Mouse (Mus musculus) WW6 (cell line): ENCODE measurements around the gene Fbxl12.
"Not testable (repeated sequence)": the region's sequence is repeated elsewhere in the genome, so short reads cannot be mapped to it uniquely, and the experiment has no call there.

Experiments
- DNase-seq: peaks from one replicate; pipeline ENCODE4 v3.0.0-alpha.2; 2013; ENCODE audit warnings: low read depth, low spot score

Fbxl12 gene

DNA sequence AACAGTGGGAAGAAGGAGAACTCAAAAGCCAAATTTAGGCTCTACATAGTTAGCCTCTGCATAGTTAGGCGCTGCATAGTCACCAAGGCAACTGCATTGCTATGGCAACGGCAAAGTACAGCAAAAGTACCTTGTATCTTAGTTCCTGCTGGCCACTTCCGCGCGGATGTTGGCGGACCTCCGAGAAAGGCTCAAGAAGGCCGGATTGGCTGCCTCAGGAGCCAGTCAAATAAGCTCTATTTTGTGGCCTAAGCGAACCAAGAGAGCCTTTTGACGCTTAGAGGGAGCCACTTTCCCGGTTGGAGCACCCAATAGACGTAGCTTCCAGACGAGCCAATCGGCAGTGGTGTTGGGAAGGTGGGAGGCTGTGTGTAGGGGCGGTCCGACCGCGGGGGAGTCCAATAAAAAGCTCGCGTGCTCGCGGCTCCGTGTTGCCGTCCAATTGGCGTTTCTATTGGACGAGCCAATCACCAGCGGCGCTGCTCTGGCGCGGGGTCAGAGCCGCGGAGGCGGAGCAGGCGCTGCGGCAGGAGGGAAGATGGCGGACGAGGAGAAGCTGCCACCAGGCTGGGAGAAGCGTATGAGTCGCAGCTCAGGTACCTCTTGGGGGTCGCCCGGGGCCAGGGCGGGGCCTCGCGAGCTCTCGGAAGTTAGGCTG is 7.2 kb upstream of the Fbxl12 start, which contains the start of gene Pin1:
TSS of gene Pin1 (plus strand) at position 494 of the 658 bp plus-strand sequence.
- DNase-seq, result peak; percentile 96

DNA sequence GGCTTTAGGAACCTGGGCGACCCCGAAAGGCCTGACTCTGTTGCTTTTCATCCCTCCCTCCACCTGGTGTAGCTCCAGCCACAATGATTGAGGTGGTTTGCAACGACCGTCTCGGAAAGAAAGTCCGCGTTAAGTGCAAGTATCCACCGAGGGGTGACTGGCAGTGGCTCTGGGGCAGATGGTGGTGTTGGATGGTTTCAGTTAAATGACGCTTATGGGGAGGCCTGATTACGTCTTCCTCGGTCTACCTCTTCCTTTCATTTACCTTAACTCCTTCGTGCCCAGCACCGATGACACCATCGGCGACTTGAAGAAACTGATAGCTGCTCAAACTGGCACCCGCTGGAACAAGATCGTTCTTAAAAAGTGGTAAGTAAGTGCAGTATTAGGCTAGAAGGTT is 554 bp upstream of the Fbxl12 start:
- no peak for DNase-seq

DNA sequence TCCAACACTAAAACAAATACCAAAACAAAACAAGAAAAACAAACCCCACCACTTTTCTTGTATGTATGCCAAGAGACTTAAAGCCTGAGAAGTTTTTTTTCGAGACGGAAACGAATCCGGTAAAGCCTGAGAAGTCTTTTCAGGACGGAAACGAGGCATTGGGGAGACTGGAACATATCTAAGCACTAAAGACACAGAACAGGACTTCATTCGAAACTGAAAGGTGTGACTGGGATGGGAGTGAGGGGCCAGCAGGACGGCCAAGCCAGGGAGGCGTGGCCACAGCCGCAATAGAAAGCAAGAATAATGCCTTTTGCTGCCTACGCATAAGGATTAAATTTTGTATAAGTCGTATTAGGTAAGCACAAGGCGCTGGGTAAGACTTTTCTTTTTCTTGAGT is 786 bp downstream of the Fbxl12 start:
- DNase-seq, result no peak

DNA sequence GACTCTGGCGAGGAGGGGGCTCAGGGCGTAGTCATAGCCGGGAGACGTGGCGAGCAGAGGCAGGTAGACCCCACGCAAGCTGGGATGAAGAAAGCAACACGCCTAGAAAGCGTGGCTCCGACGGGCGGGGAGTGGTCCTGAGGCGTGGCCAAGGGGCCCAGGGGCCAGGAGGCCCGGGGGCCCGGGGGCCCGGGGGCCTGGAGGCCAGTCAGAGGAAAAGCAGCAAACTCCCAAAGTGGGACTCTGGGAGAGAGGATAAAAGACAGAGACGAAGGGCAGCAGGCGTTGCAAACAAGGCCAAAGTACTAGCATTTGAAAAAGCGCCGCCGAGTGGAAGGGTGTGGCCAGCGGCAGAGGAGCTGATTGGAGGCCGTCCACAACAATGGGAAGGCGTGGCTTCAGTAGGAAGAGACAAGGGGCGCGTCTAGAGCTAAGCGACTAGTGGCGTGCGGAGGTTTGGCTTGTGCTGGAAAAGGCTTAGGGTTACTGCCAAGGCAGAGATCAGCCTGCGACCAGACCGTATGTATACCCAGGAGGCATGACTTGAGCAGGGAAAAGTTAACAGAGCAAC is 1.6 kb downstream of the Fbxl12 start:
- peak; percentile 78 for DNase-seq

DNA sequence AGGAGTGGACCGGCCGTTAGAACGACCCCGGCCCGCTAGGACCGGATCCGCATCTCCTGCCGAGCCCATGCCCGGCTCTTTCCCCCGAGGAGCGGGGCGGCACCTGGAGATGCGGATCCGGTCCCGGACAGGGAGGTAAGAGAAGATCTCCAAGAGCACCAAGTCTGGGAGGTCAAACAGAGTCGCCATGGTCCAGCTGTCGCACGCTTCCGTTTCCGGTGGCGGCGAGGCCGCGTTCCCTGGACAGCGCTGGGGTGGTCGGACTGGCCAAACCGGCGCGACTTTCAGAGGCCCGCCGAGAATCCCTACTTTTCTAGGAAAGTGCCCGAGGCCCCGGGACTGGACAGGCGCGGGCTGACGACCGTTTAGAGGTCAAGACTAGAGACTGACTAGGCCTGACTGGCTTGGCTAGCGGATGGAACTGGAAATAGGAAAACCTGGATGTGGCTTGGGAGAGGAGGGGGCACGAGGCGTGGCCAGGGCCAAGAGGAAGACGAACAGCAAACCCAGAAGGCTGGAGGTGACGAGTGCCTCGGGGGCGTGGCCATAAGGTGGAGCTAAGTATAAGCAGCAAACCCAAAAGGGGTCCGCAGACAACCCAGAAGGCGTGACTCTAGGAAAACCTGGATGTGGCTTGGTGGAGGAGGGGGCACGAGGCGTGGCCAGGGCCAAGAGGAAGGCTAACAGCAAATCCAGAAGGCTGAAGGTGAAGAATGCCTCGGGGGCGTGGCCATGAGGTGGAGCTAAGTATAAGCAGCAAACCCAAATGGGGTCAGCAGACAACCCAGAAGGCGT is 2.3 kb downstream of the Fbxl12 start, which contains the start of gene Ubl5:
TSS of gene Ubl5 (plus strand) at position 778 of the 795 bp plus-strand sequence.
- peak; percentile 95 for DNase-seq

DNA sequence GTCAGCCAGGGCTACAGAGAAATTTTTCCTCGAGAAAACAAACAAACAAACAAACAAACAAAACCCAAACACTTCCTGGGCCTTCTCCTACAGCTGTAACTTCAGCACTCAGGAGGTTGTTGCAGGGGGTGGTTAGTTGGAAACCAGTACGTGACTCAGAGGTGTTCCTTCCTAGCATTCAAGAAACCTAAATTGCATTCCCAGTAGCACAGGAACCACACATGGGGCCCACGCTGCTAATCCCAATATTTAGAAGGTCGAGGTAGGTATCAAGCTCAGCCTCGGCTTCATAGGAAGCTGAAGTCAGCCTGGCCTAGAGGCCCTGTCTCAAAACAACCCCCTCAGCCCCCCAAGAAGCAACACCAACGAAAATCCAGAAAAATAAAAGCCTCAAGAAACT is 3.1 kb downstream of the Fbxl12 start:
- DNase-seq, result no peak

DNA sequence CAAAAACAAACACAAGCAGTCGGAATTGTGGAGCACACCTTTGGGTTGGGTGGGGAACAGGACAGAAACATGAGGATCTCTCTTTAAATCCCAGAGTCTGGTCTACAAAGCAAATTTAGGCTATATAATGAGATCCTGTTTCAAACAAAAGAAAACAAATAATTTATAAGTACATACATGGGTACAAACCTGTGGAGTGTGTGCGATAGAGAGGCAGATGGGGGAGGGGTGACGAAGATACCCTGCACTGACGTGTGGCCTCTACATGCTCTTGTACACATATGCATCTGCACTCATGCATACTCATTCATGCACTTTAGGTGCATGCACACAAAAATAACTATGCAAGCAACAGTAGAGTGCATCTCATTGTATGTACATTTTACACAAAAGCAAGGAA is 5.1 kb downstream of the Fbxl12 start:
- no peak for DNase-seq

DNA sequence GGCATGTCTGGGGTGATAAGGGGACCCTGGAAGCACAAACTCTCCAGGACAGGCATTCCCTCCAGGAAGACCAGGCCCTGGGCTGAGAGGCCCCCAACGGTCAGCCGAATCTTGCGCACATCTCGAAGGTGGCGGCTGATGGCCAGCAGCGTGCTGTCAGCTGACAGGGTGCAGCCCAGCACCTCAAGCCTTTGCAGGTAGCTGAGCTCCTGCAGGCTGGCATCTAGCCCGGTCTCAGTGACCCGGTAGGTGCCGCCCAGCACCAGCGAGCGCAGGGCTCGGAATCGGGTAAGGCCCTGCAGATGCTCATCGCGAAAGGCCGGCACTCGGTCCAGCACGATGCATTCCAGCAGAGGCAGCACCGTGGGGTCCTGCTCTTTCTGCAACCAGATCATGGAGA is 6.0 kb downstream of the Fbxl12 start:
- DNase-seq, result no peak

DNA sequence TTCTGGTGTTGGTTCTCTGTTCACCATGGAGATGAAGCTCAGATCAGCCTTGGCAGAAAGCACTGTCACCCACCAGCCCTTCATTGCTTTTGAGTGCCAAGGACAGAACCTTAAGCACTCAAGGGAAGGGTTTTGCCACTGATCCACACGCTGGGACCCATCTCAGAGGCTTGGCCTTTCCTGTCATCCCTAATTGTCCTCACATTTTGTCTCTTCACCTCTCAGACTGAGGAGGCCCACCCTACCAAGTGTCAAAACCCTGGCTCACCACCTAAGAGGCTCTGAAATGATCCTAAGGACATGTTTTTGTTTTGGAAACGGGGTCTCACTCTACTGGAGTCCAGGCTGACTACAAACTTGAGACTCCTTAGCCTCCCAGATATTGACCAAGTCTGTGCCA is 7.8 kb downstream of the Fbxl12 start:
- no peak for DNase-seq

DNA sequence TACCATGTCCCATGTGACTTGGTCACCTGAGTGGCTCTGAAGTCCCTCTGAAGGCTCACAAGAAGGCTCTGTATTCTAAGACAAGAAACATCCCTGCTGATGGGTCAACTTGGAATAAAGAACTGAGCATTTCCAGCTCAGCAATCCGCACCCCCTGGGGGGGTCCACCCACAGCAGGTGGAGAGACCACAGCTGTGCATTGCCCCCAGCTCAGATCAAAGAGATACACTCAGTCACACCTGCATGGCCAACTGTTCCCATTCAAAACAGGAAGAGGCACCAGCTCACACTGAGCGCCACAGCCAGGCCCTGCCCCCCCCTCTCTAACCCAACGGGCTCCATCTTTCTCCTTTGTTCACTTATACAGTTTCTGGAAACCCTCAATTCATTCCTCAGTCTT is 8.3 kb downstream of the Fbxl12 start:
- no peak for DNase-seq

DNA sequence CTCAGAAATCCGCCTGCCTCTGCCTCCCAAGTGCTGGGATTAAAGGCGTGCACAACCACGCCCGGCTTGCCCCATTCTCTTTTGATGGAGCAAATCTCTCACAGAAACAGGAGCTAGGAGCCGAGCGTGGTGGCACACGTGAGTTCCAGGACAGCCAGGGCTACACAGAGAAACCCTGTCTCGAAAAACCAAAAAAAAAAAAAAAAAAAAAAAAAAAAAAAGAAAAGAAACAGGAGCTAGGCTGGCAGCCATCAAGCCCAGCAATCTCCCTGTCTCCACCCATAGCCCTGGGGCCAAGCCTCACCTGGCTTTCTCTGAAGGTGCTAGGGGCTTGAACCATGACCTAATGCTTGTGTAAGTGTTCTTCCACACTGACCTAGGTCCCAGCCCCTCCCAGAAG is 8.9 kb downstream of the Fbxl12 start:
- not testable (repeated sequence) for DNase-seq

DNA sequence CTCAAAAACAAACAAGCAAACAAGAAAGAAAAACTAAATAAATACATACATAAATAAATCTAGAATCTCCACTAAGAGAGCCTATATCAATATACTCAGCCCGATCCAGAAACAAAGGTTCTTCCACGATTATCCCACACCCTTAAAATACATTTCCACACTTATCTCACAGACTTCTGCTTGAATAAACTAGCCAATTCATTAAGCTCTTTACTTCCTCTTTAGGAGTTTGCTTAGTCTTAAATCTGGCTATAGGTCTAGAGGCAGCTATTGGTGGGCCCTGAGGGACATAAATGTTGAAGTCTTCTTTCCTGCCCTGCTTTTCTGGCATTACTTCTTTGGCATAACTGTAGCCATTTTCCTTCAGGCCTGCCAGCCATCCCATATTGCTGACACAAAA is 13.2 kb downstream of the Fbxl12 start:
- no peak for DNase-seq

DNA sequence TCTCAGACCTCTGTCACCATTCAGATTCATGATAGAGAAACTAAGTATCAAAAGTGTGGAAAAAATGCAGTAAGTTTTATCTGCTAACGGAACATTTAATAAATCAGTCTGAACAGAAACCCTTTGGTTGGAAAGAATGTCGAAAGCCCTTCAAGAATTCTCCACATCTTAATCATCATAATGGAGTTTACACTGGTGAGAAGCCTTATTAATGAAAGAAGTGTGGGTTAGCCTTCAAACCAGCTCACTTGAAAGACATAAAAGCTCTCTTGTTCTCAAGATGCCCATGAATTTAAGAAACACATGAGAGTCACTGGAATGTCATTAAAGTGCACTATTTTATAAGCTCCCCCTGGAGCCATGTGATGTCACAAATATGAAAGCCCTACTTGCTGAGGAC is 27.9 kb downstream of the Fbxl12 start:
- no peak for DNase-seq

DNA sequence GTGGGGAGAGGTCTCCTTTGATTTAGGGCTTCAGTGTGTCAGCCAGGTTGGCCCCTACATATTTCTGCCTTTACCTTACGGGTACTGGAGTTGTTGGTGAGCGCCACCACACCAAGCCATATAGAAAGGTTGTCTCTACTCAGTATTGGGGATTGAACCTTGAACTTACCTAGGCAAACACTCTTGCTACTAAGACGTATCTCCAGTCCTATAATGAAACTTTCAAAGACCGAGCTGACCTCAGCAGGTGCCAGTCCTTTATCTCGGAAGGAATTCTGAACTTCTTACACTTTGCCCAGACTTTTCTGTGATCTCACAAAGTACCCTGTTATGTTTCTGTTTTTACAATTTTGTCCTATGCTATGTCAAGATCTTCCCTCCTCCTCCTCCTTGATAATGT is 32.6 kb downstream of the Fbxl12 start:
- DNase-seq, result no peak

DNA sequence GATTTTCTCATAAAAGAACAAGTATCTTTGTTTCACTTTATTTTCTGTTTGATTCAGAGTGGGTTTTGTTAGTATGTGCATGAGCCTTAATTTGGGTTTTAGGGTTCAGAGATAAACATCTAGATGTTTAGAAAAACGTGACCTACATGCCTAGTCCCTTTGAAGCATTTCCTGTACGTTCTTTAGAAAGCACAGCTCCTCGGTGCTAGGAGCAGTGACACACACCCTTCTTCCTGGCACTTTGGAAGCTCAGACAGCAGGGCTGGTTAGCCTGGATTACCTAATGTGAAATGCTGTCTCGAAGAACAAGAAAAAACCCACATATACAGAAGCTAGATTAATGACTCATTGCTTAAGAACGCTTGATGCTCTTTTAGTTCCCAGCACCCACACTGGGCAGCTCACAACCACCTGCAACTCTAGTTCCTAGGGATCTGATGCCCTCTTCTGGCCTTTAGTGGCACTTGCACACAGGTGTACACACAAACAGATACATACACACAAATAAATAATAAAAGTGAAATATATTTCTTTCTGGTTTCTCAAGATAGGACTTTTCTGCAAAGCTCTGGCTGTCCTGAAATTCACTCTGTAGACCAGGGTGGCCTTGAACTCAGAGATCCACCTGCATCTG is 34.6 kb downstream of the Fbxl12 start:
- no peak for DNase-seq

DNA sequence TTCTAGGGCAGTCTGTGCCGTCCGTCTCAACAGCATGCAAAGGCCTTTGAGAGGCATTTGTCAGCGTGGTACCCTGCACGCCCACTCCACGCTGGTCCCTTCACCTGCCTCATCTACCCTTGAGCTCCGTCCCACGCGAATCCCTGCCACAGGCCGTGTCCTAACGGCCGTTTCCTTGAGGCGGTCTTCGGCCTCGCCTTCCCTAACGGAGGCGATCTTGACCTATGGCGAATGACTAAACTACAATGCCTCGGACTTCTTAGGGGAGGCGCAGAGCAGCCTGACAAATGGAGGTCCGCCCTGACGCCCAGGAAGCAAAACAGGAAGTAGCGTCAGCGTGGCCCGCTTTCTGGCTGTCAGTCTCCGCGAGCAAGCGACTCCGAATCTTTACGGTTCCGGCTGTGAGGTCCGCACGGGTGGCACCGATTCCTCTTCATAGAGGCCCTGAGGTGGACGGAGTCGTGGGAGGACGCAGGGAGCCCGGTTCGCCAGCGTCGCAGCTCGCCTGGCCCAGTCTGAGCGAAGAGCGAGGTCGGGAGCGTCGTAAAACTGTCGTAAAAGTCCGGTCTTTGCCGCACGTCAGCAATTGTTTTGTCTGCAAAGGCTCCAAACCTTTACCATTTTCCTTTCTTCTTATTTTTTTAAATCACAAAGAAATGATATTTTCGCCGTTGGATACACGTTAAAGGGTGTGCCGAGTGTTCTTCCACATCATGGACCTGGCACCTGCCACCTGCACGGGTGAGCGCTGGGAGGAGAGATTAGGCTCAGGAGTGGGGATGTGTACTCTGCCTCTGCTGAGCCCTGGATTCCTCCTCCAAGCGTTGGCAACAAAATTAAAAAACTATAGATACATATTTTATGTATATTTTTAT is 37.2 kb downstream of the Fbxl12 start:
- DNase-seq, result peak; percentile 78

DNA sequence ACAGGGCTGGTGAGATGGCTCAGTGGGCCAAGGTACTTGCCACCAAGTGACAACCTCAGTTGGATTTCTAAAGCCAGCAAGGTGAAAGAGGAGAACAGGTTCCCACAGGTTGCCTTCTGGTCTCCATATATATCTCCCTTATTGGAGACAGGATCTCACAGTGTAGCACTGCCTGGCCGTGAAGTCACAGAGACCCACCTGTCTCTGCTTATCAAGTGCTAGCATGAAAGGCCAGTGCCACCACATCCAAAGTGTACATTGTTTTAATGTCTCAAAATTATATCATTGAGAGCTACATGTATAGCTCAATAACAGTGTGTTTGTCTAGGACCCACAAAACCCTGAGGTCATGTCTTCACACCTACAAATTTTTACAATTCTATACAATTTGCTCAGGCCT is 38.3 kb downstream of the Fbxl12 start:
- no peak for DNase-seq

DNA sequence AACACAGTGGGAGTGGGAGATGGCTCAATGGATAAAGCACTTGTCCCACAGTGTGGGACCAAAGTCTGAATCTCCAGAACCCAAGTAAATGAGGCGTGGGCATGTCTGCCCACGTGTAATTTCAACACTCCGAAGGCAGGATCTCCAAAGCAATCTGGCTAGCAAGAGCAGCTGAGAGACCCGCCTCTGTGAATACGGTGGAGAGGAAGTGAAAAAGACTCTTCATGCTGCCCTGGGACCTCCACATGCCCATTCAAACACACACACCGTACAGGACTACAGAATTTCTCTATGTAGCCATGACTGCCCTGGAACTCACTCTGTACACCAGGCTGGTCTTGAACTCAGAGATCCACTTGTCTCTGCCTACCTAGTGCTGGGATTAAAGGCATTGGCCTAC is 43.3 kb downstream of the Fbxl12 start:
- no peak for DNase-seq

DNA sequence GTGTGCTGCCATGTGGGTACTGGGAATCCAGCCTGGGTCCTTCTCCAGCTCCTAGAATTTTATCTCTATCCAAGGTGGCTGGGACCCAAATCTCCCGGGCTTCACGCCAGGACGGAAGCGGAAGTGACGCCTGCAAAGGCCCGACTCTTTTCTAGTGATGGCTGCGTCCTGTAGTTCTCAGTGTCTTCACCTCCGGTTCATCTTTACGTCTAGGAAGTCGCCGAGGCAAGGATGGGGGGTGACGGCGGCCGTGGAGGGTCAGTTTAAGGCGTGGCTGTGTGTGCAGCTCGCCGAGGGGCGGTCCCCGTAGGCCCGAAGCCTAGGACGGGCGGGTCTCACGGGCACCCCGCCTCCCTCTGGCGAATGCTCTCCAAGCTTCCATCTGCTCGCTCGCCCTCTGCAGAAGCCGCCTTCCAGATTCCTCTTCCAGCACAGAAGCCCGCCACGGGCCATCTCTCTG is 63.4 kb downstream of the Fbxl12 start, which contains the start of gene Zfp846:
TSS of gene Zfp846 (plus strand) at position 117 of the 460 bp plus-strand sequence.
- peak; percentile 93 for DNase-seq

DNA sequence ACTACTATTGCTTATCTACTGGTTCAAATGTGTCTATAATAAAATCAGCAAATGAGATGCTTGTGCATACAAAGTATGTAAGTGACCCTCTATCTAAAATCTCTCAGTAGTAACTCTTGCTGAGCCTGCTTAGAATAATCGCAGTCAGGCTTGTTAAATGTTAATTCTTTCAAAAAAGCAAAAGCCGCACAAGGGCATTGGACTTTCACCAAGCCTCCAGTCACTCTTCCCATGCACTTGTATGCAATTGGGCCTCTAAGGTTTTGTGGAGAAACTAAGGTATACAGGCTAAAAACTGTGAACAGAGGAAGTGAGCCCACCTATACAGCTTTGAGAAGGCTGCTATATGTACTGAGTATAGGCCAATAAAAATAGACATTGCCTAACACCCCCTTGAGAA is 68.0 kb downstream of the Fbxl12 start:
- no peak for DNase-seq

DNA sequence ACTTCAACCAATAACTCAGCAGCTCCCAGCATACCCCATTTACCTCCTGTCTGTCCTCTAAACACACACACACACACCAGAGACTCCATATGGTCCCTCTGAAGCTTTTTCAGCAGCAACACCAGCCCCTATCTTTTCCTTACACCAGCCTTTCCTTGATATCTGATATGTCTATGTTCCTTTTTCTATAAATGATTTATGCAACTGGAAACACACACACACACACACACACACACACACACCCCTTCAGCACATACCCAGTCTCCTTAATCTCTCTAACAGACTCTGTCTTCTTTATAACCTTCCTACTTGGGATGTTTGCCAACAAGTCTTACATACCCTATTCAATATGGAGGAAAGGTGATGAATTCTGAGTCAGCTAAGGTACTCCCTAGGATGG is 73.5 kb downstream of the Fbxl12 start:
- no peak for DNase-seq
